Mouse (Mus musculus): ENCODE results near the gene Ptgr1.

DNA sequence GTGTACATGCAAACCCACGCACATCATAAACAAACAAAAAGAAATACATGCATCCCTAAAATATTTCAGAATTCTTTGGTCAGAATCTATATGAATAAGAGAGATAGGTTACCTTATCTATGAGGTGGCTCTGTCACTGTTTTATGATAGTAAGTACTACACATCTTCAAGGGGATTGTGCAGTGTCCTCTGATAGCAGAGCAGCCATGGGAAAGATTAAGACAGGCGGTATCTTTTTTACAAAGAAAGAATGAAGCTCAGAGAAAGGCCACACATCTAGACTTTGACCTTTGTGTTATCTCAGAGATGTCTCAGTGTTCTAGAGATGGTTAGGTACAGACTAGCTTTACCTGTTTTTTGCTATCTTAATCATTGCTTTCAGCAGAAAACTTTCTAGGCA lies 30.0 kb upstream of the Ptgr1 start:
- TF ChIP-seq POLR2A (IDR thresholded peaks at IDR 0.05; ENCODE audit: extremely low read depth, insufficient read depth, low read length) = no peak
- TF ChIP-seq CTCF (IDR thresholded peaks at IDR 0.05; ENCODE audit: extremely low read depth, insufficient read depth, low read length) = no peak

All from cortical plate, adult 2 months (tissue).